Mouse (Mus musculus) lung, embryonic 14.5 days (tissue): ENCODE results near the gene P2rx5. TPM values are rescaled to one million over a fixed set of nuclear protein-coding genes. Genes with fewer than 3 reads are reported as not detected.

ENCODE experiments used
- ATAC-seq: fragments of 200-750 bp; cut with Nextera tagmentation; 2 replicates; pipeline ENCODE4 v1.8.0; 2017; ENCODE audit warnings: mild to moderate bottlenecking, moderate TSS enrichment, moderate library complexity; ENCODE audit not compliant: insufficient read depth
- DNase-seq: peaks from one replicate; pipeline ENCODE4 v3.0.0-alpha.2; 2015
- H3K27ac ChIP-seq: fragments of 300-500 bp; sonication (generic); 2 replicates; pipeline ENCODE4 v1.5.1; 2014; ENCODE audit warnings: low read depth, mild to moderate bottlenecking, moderate library complexity
- H3K27me3 ChIP-seq: fragments of 300-500 bp; sonication (generic); 2 replicates; pipeline ENCODE4 v1.6.1; 2014; ENCODE audit warnings: low read length, control low read depth; ENCODE audit not compliant: insufficient read depth
- H3K36me3 ChIP-seq: fragments of 300-500 bp; sonication (generic); 2 replicates; pipeline ENCODE4 v1.6.1; 2014; ENCODE audit warnings: control low read depth; ENCODE audit not compliant: insufficient read depth
- H3K4me1 ChIP-seq: fragments of 300-500 bp; sonication (generic); 2 replicates; pipeline ENCODE4 v1.6.1; 2014; ENCODE audit warnings: antibody characterized with exemption, control low read depth; ENCODE audit not compliant: insufficient read depth
- H3K4me2 ChIP-seq: fragments of 300-500 bp; sonication (generic); 2 replicates; pipeline ENCODE4 v1.6.1; 2014; ENCODE audit warnings: mild to moderate bottlenecking
- H3K4me3 ChIP-seq: fragments of 300-500 bp; sonication (generic); 2 replicates; pipeline ENCODE4 v1.5.1; 2014; ENCODE audit warnings: low read depth, low read length
- H3K9ac ChIP-seq: fragments of 300-500 bp; sonication (generic); 2 replicates; pipeline ENCODE4 v1.6.1; 2014
- H3K9me3 ChIP-seq: fragments of 300-500 bp; sonication (generic); 2 replicates; pipeline ENCODE4 v1.6.1; 2016; ENCODE audit warnings: low read depth, low read length, control low read depth
- CTCF ChIP-seq: IDR thresholded peaks from 2 replicates; pipeline ENCODE4 v1.5.1; 2016; ENCODE audit warnings: antibody characterized with exemption, low read depth
- WGBS: fragments of 180-500 bp; shearing (Covaris S2); extraction: QIAGEN DNeasy Blood & Tissue Kit; methylation state at CpG from one replicate; pipeline ENCODE4 v1.1.7; 2014; 5-methylcytosine and 5-hydroxymethylcytosine counted together
- polyA plus RNA-seq: library from polyadenylated mRNA; unstranded; fragments of >200 nt; fragmentation: Nextera tagmentation; extraction: Ambion mirVana; gene quantifications from 2 replicates; pipeline ENCODE4 v1.2.1, GENCODE M21; 2014

Gene P2rx5
- polyA plus RNA-seq, 1 experiment from 2014 or later = 0.21 TPM

GRCm38 (mm10) chr11:73199879-73200278 is 39.7 kb downstream of the P2rx5 start:
- under 1% methylated on average over 12 of the region's 12 CpGs for WGBS
- H3K27ac ChIP-seq = no peak overlapping the region
- no peaks in the 10 kb centered on the region for H3K4me1 ChIP-seq
- H3K9ac ChIP-seq = peak overlapping the region; percentile 69
- no peaks in the 10 kb centered on the region for H3K9me3 ChIP-seq
- ATAC-seq (no peak), DNase-seq (no peak)
- H3K36me3 ChIP-seq = no peaks in the 10 kb centered on the region
- peak overlapping the region; percentile 61 for H3K4me3 ChIP-seq
- H3K27me3 ChIP-seq = no peaks in the 10 kb centered on the region
- H3K4me2 ChIP-seq = peak overlapping the region; percentile 97
- TF ChIP-seq CTCF = no peak

GRCm38 (mm10) chr11:73201021-73201420 is 40.8 kb downstream of the P2rx5 start:
- Histone ChIP-seq H3K4me1 (no peaks in the 10 kb centered on the region), H3K9me3 (no peaks in the 10 kb centered on the region), H3K4me2 (no peak overlapping the region), H3K36me3 (no peaks in the 10 kb centered on the region), H3K27ac (no peak overlapping the region), H3K27me3 (no peaks in the 10 kb centered on the region), H3K4me3 (no peak overlapping the region), H3K9ac (no peak overlapping the region)
- peak; percentile 20 for DNase-seq
- ATAC-seq = no peak
- WGBS = 49% methylated on average over 2 of the region's 2 CpGs
- TF ChIP-seq CTCF = no peak

GRCm38 (mm10) chr11:73201597-73201996 is 41.4 kb downstream of the P2rx5 start:
- no peak overlapping the region for H3K4me3 ChIP-seq
- H3K9ac ChIP-seq = no peak overlapping the region
- ATAC-seq = no peak
- DNase-seq = peak; percentile 46
- no peaks in the 10 kb centered on the region for H3K9me3 ChIP-seq
- no peak overlapping the region for H3K27ac ChIP-seq
- H3K36me3 ChIP-seq = no peaks in the 10 kb centered on the region
- no peak overlapping the region for H3K4me2 ChIP-seq
- no peaks in the 10 kb centered on the region for H3K27me3 ChIP-seq
- H3K4me1 ChIP-seq = no peaks in the 10 kb centered on the region
- 33% methylated on average over 4 of the region's 4 CpGs for WGBS
- peak; percentile 36; the same call in 1 of the 2 replicates for TF ChIP-seq CTCF

- no peaks in the 10 kb centered on the region for H3K27me3 ChIP-seq
- no peak overlapping the region for H3K27ac ChIP-seq
- no peak overlapping the region for H3K4me3 ChIP-seq
- TF ChIP-seq CTCF = no peak
- H3K9ac ChIP-seq = no peak overlapping the region
- no peaks in the 10 kb centered on the region for H3K9me3 ChIP-seq
- WGBS = 75% methylated on average over 8 of the region's 8 CpGs
- ATAC-seq (no peak), DNase-seq (no peak)
- H3K36me3 ChIP-seq = no peaks in the 10 kb centered on the region
- no peaks in the 10 kb centered on the region for H3K4me1 ChIP-seq
- no peak overlapping the region for H3K4me2 ChIP-seq
Measured at GRCm38 (mm10) chr11:73203895-73204294, 43.7 kb downstream of the P2rx5 start.

- WGBS = 52% methylated on average over 7 of the region's 7 CpGs
- Histone ChIP-seq H3K4me1 (no peaks in the 10 kb centered on the region), H3K9me3 (no peaks in the 10 kb centered on the region), H3K27me3 (no peaks in the 10 kb centered on the region), H3K27ac (no peak overlapping the region), H3K4me3 (no peak overlapping the region), H3K36me3 (no peaks in the 10 kb centered on the region), H3K4me2 (no peak overlapping the region), H3K9ac (no peak overlapping the region)
- ATAC-seq = no peak
- TF ChIP-seq CTCF = no peak
- no peak for DNase-seq
Measured at GRCm38 (mm10) chr11:73205194-73205593, 45.0 kb downstream of the P2rx5 start.

DNA sequence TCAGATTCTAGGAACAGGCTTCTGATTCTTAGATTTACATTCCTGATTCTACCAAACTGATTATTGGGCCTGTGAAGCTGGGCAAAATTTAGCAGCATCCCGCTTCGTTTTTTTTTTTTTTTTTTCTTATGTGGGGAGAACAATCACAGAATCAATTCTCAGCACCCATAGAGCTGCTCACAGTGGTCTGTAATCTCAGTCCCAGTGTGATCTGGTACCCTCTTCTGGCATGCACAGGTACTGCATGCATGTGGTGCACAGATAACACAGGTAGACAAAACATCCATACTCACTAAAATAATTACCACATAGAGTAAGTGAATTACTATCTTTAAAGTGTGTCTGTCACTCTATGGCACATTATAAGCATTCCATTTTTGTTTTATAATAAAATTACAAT is 47.4 kb downstream of the P2rx5 start:
- no peaks in the 10 kb centered on the region for H3K9me3 ChIP-seq
- no peak overlapping the region for H3K9ac ChIP-seq
- no peak overlapping the region for H3K27ac ChIP-seq
- TF ChIP-seq CTCF = peak; percentile 42
- DNase-seq (peak; percentile 17), ATAC-seq (no peak)
- no peak overlapping the region for H3K4me3 ChIP-seq
- no peaks in the 10 kb centered on the region for H3K4me1 ChIP-seq
- 66% methylated on average over 2 of the region's 2 CpGs for WGBS
- H3K4me2 ChIP-seq = no peak overlapping the region
- no peaks in the 10 kb centered on the region for H3K36me3 ChIP-seq
- H3K27me3 ChIP-seq = no peaks in the 10 kb centered on the region

DNA sequence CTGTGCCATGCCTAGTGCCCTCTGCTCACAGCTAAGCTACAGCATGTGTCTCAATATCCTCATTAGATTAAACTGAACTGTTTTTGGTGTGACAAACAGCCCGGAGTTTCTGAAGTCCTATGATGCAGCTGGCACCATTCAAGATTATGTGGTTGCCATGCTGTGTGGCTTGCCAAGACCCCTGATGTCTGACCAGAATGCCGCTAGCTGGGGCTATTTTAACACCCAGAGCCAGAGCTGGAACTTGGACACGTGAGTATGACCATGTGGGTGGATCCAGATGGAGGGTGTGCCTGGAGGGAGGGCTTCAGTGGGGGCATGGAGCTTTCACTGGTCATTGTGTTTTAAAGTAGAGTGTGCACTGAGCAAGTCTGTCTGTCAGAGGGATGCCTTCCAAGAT is 53.7 kb downstream of the P2rx5 start:
- H3K9me3 ChIP-seq = no peaks in the 10 kb centered on the region
- H3K4me3 ChIP-seq = no peak overlapping the region
- H3K4me1 ChIP-seq = no peaks in the 10 kb centered on the region
- ATAC-seq (no peak), DNase-seq (no peak)
- H3K27ac ChIP-seq = no peak overlapping the region
- H3K27me3 ChIP-seq = no peaks in the 10 kb centered on the region
- H3K9ac ChIP-seq = no peak overlapping the region
- no peak overlapping the region for H3K4me2 ChIP-seq
- no peaks in the 10 kb centered on the region for H3K36me3 ChIP-seq
- WGBS = 62% methylated on average over 3 of the region's 3 CpGs
- no peak for TF ChIP-seq CTCF

- DNase-seq (no peak), ATAC-seq (no peak)
- Histone ChIP-seq H3K27ac (no peak overlapping the region), H3K9me3 (no peaks in the 10 kb centered on the region), H3K36me3 (no peaks in the 10 kb centered on the region), H3K4me3 (no peak overlapping the region), H3K4me1 (no peaks in the 10 kb centered on the region), H3K9ac (no peak overlapping the region), H3K4me2 (no peak overlapping the region), H3K27me3 (no peaks in the 10 kb centered on the region)
- 0 out of 2 replicates have a peak, but pooled peaks have one; percentile 19 for TF ChIP-seq CTCF
- WGBS = 49% methylated on average over 2 of the region's 2 CpGs
Measured at GRCm38 (mm10) chr11:73219671-73220070, 59.5 kb downstream of the P2rx5 start.
